ENCODE assay signal across 21 mouse cellular contexts in the genomic region with DNA sequence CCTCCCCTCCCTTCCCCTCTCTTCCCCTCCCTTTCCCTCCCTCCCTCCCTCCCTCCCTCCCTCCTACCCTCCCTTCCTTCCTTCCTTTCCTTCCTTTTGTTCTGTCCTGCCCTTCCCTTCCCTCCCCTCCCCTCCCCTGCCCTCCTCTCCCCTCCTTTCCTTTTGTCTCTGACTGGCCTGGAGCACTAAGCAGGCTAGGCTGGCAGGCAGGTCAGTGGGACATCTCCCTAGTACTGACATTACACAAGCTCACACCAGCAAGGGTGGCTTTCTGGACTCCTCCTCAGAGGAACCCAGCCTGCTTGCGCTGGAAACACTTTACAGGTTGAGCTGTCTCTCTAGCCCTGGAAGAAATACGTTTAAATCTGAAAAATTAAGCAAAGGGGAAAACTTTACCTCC.
DNase-seq lines count a peak whose midpoint lies in the region; ATAC-seq lines count a peak whose summit lies in the region.
"Had no signal": no experiment of that assay in that cellular context is flagged by ENCODE, and none has a peak within 500 bp of the region (broad histone marks: within the 10 kb centered on the region; RNA-seq: fewer than 3 reads in every experiment).

No protein-coding gene starts in this region.

- no peaks in the 10 kb centered on the region for H3K9me3 ChIP-seq in hindbrain, embryonic 10.5 days
- no peaks in the 10 kb centered on the region for H3K9me3 ChIP-seq in hindbrain, embryonic 11.5 days (ENCODE audit: control insufficient read depth, low read length)
- H3K9me3 ChIP-seq in midbrain, embryonic 12.5 days: no peaks in the 10 kb centered on the region
- no peaks in the 10 kb centered on the region for H3K9me3 ChIP-seq in midbrain, embryonic 13.5 days
- H3K9me3 ChIP-seq in embryonic facial prominence, embryonic 10.5 days: no peaks in the 10 kb centered on the region
- H3K9me3 ChIP-seq: forebrain, embryonic 12.5 days; heart, embryonic 12.5 days had no signal

- H3K27ac ChIP-seq in hindbrain, embryonic 10.5 days: peak overlapping the region; percentile 30; the same call in 1 of the 2 replicates
- H3K27ac ChIP-seq in hindbrain, embryonic 11.5 days (ENCODE audit: low read depth, low read length): no peak overlapping the region
- 0 out of 2 replicates have a peak overlapping the region, but pooled peaks have one; percentile 35 for H3K27ac ChIP-seq in midbrain, embryonic 12.5 days (replicated peaks)
- no peak overlapping the region for H3K27ac ChIP-seq in midbrain, embryonic 13.5 days
- peak overlapping the region; percentile 65 for H3K27ac ChIP-seq in embryonic facial prominence, embryonic 10.5 days (replicated peaks)
- H3K27ac ChIP-seq: forebrain, embryonic 12.5 days; hindbrain, embryonic 14.5 days had no signal

- H3K27me3 ChIP-seq in hindbrain, embryonic 10.5 days (ENCODE audit: insufficient read depth, poor library complexity, severe bottlenecking): no peaks in the 10 kb centered on the region; the same call in 1 of the 2 replicates
- H3K27me3 ChIP-seq in hindbrain, embryonic 11.5 days (ENCODE audit: control insufficient read depth, insufficient read depth, low read length): no peaks in the 10 kb centered on the region
- no peaks in the 10 kb centered on the region for H3K27me3 ChIP-seq in midbrain, embryonic 12.5 days
- no peaks in the 10 kb centered on the region for H3K27me3 ChIP-seq in midbrain, embryonic 13.5 days
- no peaks in the 10 kb centered on the region for H3K27me3 ChIP-seq in embryonic facial prominence, embryonic 10.5 days (replicated peaks; ENCODE audit: low read depth, poor library complexity, severe bottlenecking)
- H3K27me3 ChIP-seq: CH12.LX; forebrain, embryonic 12.5 days; heart, embryonic 12.5 days had no signal

- no peak overlapping the region for H3K9ac ChIP-seq in hindbrain, embryonic 11.5 days (ENCODE audit: low read depth, low read length)
- no peak overlapping the region for H3K9ac ChIP-seq in midbrain, embryonic 12.5 days (replicated peaks)
- H3K9ac ChIP-seq in midbrain, embryonic 13.5 days (replicated peaks): no peak overlapping the region
- H3K9ac ChIP-seq: forebrain, embryonic 12.5 days; forebrain, postnatal 0 days; heart, embryonic 12.5 days; hindbrain, embryonic 14.5 days had no signal

- no peak overlapping the region for H3K4me3 ChIP-seq in hindbrain, embryonic 10.5 days
- H3K4me3 ChIP-seq in hindbrain, embryonic 11.5 days (ENCODE audit: low read depth, low read length): no peak overlapping the region
- no peak overlapping the region for H3K4me3 ChIP-seq in midbrain, embryonic 12.5 days
- no peak overlapping the region for H3K4me3 ChIP-seq in midbrain, embryonic 13.5 days (replicated peaks)
- H3K4me3 ChIP-seq in embryonic facial prominence, embryonic 10.5 days: no peak overlapping the region
- H3K4me3 ChIP-seq: forebrain, embryonic 12.5 days; heart, embryonic 12.5 days had no signal

- ATAC-seq in hindbrain, embryonic 11.5 days (ENCODE audit: low FRiP score): no peak
- no peak for ATAC-seq in midbrain, embryonic 12.5 days (ENCODE audit: low FRiP score, low read depth)
- no peak for ATAC-seq in midbrain, embryonic 13.5 days
- ATAC-seq: activated CD4-positive, CD25-positive, alpha-beta regulatory T cell, adult 4 months; forebrain, postnatal 0 days; intestine, embryonic 16.5 days had no signal

- no peak for DNase-seq in hindbrain, embryonic 10.5 days (ENCODE audit: low spot score)
- no peak for DNase-seq in hindbrain, embryonic 11.5 days (ENCODE audit: low spot score)
- peak; percentile 19 for DNase-seq in ES-CJ7 (ENCODE audit: low read depth, low spot score)
- no peak for DNase-seq in embryonic facial prominence, embryonic 10.5 days (ENCODE audit: low spot score)
- DNase-seq in embryo, embryonic 10 days (ENCODE audit: low spot score): no peak
- no peak for DNase-seq in right cerebral cortex, adult 2 months (ENCODE audit: low spot score in 2 of 2)
- DNase-seq: adrenal gland, postnatal 14 days; cerebellum, adult 18-20 months; cerebellum, adult 9-11 months; cerebellum, postnatal 36 days; forebrain, postnatal 0 days; gastrocnemius, postnatal 14 days had no signal

- 67% methylated on average over 2 of the region's 2 CpGs for WGBS in hindbrain, embryonic 10.5 days
- 51% methylated on average over 2 of the region's 2 CpGs for WGBS in hindbrain, embryonic 11.5 days
- 53% methylated on average over 2 of the region's 2 CpGs for WGBS in midbrain, embryonic 12.5 days
- 65% methylated on average over 2 of the region's 2 CpGs for WGBS in midbrain, embryonic 13.5 days
- WGBS in embryonic facial prominence, embryonic 10.5 days: 41% methylated on average over 2 of the region's 2 CpGs

- H3K4me1 ChIP-seq in hindbrain, embryonic 10.5 days (replicated peaks): peaks cover 39% of the 10 kb centered on the region
- peaks cover 8% of the 10 kb centered on the region; the same call in 1 of the 2 replicates for H3K4me1 ChIP-seq in hindbrain, embryonic 11.5 days (replicated peaks; ENCODE audit: control insufficient read depth, insufficient read depth, low read length)
- peaks cover 31% of the 10 kb centered on the region for H3K4me1 ChIP-seq in midbrain, embryonic 12.5 days
- peaks cover 60% of the 10 kb centered on the region for H3K4me1 ChIP-seq in midbrain, embryonic 13.5 days (replicated peaks)
- H3K4me1 ChIP-seq in embryonic facial prominence, embryonic 10.5 days: peaks cover 68% of the 10 kb centered on the region

- H3K4me2 ChIP-seq in hindbrain, embryonic 11.5 days (replicated peaks; ENCODE audit: low read depth, low read length): no peak overlapping the region
- H3K4me2 ChIP-seq in midbrain, embryonic 12.5 days (replicated peaks): no peak overlapping the region
- H3K4me2 ChIP-seq in midbrain, embryonic 13.5 days (replicated peaks): no peak overlapping the region
- H3K4me2 ChIP-seq: forebrain, embryonic 12.5 days; heart, embryonic 12.5 days; hindbrain, embryonic 14.5 days had no signal

- no peaks in the 10 kb centered on the region for H3K36me3 ChIP-seq in hindbrain, embryonic 10.5 days
- no peaks in the 10 kb centered on the region for H3K36me3 ChIP-seq in hindbrain, embryonic 11.5 days (ENCODE audit: control insufficient read depth, insufficient read depth, low read length)
- H3K36me3 ChIP-seq in midbrain, embryonic 12.5 days: no peaks in the 10 kb centered on the region
- no peaks in the 10 kb centered on the region for H3K36me3 ChIP-seq in midbrain, embryonic 13.5 days
- no peaks in the 10 kb centered on the region for H3K36me3 ChIP-seq in embryonic facial prominence, embryonic 10.5 days (replicated peaks)
- H3K36me3 ChIP-seq: forebrain, embryonic 12.5 days; G1E had no signal

Comparison
In these comparisons a context has a peak if more than half of its experiments do, and no peak if none do; other contexts are left out.
1. H3K27ac ChIP-seq: peak in hindbrain, embryonic 10.5 days (single experiment), midbrain, embryonic 12.5 days (single experiment) and embryonic facial prominence, embryonic 10.5 days (single experiment); none in hindbrain, embryonic 11.5 days (single experiment) and midbrain, embryonic 13.5 days (single experiment).